Mouse (Mus musculus) mature B cell (primary cell): ENCODE results near the gene Trpv2.

Experiments
- in situ Hi-C: fragments of 300-500 bp; cut with MboI; formaldehyde crosslinking; loops from 2 replicates; pipeline ENCODE4 v1.14.3; 2019

Gene Trpv2

DNA sequence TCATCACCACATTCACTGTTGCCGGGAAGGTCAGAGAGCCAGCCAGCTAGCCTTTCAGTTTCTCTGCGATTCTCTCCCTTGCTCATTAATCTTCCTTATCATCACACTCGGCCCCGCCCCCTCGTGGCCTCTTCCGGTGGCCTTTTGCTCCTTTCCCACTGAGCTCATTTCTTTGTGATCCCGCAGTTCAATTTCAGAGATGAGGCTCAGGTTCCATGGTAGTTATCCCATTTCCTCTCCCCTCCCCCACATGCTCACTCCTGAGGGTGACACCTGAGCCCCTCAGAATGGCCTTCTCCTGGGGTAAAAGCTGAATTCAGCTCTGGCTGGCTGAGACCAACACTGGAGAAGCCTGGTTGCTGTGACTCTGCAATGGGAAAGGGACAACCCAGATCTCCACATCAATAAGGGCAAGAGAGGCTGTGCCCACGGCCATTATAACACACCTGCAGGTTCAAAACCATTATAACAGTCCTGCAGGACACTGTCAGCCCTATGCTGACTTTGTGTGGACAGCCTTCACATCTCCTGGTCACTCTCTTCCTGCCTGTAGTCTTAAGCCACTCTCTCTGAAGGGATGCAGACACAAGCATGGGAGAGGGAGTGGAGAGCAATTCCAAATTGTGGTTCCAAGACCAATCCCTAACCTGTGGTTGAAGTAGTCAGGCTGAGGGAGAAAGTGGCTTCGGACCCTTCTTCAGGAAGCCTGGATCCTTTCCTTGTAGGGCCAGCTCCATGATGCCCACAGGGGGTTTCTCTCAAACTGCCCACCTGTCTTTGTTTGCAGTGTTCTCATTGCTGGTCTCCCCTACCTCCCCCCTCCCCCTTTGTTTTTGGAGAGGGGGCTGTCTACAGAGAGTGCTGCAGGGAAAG is 55.3 kb downstream of the Trpv2 start:
- in situ Hi-C loops = no loop called here

DNA sequence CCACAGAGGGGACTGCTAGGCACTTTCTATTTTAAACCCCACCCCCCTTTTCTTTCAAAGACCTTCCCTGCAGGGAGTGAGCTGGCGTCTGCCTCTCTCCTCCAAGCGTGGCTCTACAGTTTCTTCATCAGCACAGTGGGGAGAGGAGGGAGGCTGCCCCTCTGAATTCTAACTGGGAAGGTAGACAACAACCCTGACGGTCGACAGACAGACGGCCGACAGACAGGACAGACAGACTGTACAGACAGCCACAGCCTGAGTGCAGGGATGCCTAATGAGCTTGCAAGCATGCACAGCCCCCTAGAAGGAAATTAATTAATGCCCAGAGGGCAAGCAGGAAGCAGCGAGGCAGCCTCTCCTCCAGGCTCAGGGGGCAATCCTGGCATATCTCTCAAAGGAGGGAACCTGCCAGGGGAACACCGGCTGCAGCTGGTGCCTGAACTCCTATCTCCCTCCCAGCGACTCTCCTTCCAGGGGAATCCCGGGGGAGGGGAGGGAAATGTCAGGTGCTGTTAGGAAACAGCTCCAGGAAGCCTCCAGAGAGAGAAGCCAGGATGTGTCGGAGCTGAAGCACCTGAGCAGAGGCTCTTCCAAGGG is 56.0 kb downstream of the Trpv2 start:
- in situ Hi-C loops = no loop called here

DNA sequence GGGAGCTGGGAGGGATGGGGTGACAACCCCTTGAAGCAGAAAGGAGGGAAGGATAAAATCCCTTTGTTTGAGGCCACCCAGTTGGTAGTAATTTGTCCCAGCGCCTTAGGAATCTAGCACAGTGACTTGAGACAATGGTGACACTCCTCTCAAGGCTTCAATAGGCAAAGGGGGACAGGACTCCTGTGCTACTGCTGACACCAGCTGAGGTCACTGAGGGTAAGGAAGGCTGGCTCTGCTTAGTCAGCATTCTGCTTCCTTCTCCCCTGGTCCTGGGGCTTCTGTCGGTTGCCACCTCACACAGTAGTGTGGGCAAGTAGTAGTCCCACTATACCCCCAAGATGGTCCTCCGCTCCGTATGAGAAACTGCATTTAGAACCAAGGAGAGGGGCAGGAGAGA is 56.9 kb downstream of the Trpv2 start:
- in situ Hi-C loops = no loop called here

DNA sequence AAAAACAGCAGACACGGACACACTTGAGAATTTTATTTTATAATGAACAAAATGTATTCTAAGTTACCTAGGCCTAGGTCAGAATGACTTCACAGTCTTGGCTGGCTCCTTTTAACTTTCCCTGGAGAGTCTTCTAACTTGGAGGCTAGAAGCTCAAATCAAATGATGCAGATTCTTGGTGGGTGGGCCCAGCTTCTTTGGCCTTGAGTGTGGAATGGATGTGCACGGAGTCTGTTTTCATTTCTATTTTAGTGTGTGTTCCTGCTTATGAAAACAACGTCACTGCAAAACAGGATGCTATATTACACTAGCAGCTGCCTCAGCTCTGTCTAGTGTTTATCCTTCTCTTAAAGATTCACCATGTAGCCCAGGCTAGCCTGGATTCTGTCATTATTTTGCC is 61.1 kb downstream of the Trpv2 start:
- in situ Hi-C loops = no loop called here

DNA sequence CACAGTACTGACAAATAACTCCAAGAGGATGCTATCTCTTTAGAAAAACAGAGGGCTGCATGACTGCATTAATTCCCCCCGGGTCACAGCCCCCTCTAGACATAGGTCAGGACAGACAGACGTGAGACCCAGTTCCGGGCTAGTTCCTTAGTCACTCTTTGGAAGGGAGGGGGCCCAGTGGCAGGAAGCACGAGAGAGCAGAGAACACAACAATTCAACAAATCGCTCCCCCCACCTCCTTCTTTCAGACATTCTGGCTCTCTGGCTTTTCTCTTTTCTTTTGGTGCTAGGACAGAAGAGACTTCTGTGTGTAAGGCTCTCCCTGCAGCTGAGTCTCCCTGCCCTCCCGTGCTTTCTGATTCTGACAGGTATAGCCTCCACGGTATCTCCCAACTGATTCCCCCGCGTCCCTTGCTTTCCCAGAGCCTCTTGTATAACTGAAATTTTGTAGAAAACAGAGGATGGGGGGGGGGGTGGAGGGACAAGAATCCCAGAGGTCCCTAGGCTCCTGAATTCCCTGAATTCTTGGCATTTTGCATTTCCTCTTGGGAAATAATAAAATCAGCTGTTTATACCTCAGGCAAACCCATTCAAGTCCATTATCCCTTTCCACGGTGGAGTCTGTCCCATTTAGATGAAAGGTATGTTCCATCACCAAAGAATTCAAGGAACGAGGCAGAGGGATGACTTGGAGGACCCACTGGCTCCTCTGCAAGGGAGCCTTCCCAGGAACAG is 62.0 kb downstream of the Trpv2 start:
- in situ Hi-C loops = no loop called here

DNA sequence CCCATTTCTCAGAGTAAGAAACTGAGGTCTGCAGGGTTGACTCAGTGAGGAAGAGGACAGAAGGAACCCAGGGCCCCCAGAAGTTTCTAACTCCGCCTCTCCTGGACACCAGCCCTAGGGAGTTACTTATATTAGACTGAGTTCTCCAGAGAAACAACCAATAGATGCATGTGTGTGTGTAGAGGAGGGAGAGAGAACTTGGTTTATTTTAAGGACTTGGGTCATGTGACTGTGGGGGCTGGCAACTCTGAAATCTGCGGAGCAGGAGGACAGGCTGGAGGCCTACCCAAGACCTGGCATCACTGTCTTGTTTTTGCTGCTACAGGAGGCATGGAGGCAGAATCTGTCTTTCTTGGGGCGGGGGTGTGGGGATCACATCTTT is 62.5 kb downstream of the Trpv2 start:
- in situ Hi-C loops = no loop called here

DNA sequence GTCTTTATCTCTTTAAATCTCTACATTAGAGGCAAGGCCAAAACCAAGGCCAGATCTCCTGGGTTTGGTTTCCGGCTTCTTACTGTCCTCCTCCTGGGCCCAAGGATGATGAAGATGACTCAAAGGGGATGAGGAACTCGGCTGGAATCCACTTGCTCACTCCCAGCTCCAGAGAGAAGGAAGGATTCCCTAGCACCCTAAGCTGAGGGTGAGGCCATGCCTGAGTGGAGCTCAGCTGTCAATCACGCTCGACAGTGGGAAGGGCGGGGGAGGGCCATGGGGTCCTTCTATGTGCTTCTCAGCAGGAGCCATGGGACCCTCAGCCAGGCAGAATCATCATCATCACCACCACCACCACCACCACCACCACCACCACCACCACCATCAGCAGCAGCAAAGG is 63.1 kb downstream of the Trpv2 start:
- in situ Hi-C loops = no loop called here

DNA sequence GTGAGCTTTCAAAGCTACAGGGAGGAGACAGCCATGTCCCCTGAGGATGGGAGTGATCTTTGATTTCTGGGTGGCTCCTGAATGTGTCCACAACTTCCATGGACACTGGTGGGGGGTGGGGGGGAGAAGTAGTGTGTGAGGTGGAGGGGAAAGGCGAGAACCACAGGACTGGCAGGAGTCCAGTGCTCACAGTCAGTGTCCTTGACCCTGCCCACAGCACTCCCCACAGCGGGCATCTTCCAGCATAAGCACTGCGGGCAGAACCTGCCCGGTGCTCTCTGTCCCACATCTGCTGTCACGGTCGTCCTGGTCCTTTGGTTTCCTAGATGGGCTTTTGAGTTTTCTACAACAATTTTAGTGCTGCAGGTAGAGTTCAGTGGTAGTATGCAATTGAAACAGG is 63.5 kb downstream of the Trpv2 start:
- in situ Hi-C loops = no loop called here

DNA sequence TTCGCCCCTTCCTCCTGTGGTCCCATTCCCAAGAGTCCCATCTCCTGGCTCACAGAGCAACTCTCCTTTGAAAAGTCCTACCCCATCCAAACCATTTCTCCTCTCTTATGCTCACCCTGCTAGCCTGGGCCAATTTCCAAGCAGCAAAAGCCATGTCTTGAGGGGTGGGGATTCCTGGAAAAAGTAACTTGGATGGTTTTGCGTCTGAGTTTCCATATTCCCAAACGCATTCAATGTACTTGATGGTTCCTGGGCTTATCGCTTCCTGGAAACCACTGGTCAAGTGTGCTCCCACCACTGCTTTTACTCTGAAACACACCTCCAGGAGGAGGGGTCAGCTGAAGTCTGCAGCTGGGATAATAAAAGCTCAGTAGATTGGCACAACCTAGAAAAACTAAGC is 64.1 kb downstream of the Trpv2 start:
- in situ Hi-C loops = no loop called here

DNA sequence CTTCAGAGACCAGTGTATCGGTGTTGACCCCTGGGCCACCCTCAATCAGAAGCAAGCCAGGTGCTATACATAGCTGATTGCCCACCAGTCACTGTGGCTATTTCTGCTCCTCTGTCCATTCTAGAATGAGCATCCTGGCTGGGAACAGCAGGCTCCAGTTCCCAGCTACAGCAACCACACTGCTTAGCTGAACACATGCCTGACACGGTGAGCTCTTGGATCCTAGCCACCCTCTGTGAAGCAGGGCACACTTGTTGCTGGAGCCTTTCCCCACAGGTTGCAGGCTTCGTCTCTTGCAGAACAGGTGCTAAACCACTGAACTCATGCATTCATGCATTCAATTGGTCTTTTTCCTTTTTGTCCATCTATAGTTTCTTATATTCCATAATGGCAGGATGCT is 66.1 kb downstream of the Trpv2 start:
- in situ Hi-C loops = no loop called here

DNA sequence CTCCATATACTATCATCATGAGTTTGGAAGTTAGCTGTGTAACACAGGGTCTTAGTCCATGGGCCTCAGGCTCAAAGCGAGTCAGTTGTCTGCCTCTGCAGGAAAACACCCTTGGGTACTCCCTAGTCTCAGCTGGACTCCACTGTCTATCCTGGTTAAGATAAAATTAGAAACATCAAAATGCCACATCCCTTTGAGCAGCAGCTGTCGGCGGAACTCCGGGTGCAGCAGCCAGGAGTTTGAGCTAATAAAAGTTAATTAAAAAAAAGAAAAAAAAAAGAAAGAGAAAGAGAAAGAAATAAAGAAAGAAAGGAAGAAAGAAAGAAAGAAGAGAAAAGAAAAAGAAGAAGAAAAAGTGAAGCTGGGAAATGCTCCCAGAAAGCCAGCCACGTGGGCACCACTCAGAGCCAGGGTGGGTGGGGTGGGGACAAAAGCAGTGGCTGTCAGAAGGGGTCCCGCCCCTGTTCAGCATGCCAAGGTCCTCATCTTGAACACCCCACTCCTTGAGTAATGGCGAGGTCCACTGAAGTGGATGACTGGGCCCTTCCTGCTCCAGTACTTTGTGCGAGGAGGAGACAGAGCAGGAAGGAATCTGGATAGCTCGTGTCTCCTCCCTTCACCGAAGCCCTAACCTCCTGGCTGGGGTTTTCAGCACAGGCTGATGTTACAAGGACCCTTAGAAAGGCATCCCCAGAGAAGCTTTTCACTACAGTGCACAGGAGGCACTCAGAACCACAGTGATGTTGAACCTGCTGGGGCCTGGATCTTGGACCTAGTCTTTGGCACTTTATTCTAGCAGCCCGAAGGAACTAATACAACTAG is 67.9 kb downstream of the Trpv2 start:
- in situ Hi-C loops = no loop called here

DNA sequence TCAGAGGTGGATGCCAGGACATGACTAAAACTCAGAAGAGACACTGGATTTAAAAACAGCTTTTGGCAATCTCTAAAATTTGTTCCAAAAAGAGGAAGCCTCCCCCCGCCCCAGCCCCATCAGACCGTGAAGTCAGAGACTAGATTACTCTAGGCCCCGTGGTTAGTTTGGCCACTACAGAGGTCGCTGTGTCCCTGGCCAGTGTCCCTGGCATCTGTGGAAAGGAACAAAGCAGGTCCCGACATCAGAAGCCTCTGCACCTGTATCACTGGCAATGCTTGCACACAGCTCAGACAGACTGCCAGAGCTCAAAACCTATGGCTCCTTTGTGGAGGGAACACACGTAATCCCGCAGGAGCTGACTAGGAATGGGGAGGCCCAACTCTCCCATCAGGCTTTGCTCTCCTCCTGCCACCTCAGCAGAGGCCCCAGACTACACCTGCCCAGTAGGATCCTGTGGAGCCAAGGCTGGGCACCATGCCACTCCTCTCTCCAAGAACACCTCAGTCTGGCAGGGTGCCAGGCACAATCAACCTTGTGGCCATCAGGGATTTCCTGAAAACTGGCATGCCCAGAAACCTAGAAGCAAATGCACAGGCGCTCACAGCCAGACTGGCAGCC is 68.8 kb downstream of the Trpv2 start:
- in situ Hi-C loops = no loop called here

DNA sequence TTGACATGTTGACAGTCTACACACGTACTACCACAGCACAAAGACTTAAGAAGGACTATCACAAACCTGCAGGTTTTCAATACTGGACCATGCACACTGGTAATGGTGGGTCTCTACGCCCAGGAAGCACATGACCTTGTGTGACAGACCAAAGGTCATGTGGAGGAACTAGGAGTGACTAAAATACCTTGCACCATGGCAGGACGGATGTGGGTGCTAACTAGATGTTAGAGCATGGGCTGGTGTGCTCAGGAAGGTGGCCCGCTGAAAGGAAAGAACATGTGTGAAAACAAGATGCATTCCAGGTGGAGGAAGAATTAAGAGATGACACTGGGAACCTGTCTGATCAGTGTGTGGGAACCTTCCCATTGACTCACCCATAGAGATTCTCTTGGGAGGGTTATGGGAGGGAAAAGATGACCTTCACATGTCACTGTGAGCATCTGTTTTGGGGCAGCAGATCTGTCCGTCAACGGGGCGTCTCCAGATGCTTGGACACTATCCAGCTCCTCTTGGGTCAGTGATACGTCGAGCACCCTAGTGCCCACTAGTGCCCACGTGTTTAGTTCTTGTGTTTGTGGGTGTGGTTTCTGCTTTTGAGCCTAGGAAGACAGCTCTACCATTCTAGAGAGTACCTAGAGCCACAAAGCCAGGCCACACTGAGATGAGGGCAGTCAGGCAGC is 69.5 kb downstream of the Trpv2 start:
- in situ Hi-C loops = no loop called here

DNA sequence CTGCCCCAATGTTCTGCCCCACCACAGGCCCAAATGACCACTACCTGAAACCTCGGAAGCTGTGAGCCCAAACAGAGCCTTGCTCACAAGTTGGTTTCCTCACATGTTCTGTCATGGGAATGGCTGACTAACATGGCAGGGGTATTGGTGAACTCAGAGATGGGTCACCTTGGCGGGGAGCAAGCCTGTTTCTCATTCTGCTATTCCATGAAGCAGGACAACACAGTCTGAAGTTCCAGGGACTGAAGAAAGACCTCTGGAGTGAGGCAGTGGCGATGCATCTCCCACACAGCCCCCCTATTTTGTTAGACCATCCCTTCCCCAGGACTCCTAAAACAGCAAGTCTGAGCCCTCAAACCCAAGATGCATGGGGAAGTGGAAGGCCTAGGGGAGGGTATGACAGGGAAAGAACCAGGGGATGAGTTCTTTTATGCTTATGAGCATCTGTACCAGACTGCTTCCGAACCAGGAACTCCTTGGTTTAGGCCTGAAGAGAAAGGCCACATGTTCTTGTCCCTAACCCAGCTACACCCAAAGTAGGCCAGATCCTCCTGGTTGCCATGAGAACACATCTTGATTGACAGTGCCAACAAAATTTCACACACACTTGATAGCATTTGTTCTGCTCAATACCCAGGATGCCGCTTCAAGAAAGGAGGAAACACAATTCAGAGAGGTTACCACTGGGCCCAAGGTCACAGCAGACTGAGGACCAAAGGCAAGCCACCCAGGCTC is 70.5 kb downstream of the Trpv2 start:
- in situ Hi-C loops = no loop called here

DNA sequence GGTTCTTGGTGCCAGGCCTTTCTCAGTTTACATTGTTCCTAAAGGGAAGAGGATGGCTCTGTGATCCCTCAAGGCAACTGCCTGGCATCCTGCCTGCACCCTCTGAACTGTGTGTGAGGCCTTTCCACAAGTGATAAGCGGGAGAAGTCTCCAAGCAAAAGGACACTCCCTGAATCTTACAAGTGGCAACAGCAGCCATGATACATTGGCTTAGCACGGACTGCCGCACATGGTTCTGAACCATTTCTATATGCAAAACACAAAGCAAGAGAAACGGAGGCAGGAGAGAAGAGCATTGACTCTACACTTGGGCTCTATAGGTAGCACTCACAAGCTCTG is 71.0 kb downstream of the Trpv2 start:
- in situ Hi-C loops = no loop called here

DNA sequence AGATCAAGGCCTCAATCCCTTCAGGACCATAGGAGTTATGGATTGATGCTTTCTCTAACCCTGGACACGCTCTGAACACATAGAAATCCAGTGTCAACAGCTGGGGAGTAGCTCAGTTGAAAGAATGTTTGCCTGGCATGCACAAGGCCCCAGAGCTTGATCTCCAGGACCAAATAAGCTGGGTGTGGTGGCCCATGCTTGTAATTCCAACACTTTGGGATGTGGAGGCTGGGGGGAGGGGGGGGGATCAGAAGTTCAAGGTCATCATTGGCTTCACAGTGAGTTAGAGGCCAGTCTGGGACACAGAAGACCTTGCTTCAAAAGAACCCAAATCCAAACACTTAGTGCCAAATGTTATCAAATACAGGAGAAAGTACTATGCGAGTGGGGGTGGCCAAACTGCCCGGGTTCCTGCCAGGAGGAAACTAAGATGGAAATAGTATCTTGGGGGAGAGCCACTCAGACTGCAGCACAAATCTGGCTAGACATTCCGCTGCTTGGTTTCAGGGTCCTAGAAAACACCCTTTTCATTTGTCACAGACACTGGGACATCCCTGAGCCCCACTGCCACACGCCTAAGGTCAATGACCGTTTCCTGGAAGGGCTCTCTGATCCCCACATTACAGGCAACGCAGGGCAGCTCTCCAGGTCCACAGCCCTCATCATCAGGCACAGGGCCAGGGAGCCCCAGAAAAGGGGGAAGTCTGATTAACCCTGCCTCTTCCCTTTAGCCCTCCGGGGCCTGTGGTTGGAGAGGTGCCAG is 71.6 kb downstream of the Trpv2 start:
- in situ Hi-C loops = no loop called here

DNA sequence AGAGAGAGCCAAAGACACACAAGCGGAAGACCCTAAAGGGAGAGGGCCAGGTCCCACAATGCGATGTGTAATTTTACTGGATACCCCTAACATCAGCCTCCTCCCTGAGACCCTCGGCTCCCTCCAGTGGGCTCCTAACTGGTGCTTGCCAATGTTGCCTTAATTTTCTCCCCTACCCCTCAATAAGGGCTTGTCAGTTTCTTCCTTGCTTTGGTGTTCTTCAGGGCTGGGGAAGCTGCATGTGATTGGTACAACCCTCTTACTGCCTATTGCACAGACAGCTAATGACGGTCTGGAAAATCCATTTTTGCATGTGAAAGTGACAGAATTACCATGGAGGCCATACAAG is 72.2 kb downstream of the Trpv2 start:
- in situ Hi-C loops = no loop called here

DNA sequence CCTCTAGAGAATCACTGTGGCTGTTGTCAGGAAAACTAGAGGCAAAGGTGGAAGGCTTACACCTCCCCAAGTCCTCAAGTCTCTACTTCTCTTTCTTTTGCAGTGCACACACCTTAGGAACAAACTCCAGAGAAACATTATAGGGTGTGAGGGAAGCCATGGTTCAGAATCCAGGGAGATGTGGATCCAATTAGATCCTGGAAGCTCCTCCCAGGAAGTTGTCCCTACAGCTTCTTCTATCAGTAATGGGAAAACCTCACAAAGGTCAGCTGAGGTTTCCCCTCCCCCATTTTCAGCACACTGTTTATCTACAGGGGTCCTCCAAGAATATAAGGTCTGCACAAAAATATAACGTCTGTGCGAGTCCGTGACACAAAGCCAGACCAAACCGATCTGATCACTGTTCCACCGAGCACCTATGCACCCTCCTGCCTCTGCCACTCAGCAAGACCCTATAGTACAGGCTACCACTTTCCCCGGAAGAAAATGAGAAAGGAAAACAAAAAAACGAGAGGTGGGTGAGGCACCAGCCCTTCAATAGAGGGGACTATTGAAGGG is 72.8 kb downstream of the Trpv2 start:
- in situ Hi-C loops = no loop called here
